Mouse (Mus musculus) 3T3-L1 (cell line): ENCODE results near the gene Ttc1.

Experiments
- DNase-seq: peaks from one replicate; pipeline ENCODE4 v3.0.0-alpha.2; 2015; ENCODE audit warnings: low read depth, low spot score

Gene Ttc1

DNA sequence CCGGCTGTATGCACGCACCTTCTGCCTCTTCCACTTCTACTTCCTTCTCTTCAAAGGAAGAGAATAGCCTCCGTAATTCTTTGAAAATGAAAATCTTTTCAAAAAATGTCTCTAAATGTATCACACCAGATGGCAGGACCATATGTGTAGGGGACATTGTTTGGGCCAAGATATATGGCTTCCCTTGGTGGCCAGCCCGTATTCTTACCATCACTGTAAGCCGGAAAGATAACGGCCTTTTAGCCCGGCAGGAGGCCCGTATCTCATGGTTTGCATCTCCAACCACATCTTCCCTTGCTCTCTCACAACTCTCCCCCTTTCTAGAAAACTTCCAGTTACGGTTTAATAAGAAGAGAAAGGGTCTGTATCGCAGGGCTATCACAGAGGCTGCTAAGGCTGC is 42.1 kb downstream of the Ttc1 start:
- no peak for DNase-seq

DNA sequence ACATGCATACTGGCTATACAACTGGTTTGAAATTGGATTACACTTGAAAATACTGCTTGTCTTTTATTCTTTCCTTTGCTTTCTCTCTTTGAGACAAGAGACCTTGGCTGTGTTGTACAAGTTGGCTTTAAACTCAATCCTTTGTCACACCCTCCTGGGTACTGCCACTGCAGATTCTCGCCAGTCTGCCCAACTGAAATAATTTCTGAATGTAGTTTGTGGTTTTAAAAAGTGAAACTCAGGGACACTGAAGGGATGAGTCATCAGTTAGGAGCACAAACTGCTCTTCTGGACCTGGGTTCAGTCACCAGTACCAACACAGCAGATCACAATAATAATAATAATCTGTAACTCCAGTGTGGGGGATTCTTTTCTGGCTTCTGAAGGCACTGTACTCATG is 44.3 kb downstream of the Ttc1 start:
- peak; percentile 66 for DNase-seq

DNA sequence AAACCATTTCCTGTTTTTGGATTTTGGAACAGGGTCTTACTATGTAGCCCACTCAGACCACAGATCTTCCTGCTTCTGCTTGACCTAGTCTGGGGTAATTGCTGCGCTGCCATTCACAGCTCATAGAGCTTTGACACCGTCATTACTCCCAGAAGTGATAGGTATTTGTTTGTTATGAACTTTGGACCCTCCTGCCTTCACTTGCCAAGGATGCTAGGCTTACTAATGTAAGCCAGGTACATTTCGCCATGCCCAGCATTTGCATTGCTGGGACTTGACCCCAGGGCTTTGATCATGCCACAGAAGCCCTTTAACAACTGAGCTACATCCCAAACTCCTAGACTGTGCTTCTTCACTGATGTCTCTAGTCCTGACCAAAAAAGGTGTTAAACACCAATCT is 47.5 kb downstream of the Ttc1 start:
- DNase-seq = no peak

DNA sequence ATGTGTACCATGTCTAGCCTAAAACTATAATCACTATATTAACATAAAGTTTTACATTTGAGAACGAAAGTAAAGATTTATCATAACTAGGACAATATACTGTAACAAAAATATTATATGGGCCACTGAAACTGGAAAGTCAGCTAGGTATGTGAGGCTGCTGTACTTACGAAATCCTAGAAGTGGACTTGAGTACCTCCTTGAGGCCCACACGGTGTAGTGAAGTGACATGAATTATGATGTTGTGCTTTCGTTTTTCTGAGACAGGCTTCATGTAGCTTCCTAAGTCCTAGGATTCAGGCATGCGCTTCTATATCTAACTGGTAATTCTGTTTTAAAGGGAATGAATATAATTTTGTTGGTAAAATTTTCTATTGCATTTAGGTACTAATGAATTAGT is 49.2 kb downstream of the Ttc1 start:
- peak; percentile 5 for DNase-seq

DNA sequence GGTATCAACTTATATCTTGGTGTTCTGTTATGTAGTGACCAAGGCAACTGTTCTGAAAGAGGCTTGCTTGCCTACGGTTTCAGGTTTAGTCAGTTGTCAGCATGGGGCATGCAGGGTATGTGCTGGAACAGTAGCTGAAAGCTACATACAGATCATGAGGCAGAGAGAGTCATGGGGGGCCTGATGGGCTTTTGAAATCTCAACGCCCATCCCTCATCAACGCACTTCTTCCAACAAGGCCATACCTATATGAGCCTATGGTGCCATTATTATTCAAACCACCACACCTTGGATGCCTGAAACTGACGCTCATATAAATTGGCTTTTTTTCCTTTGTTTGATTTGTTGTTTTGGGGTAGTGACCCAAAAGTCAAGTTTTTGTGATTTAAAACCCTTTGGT is 51.2 kb downstream of the Ttc1 start:
- no peak for DNase-seq

DNA sequence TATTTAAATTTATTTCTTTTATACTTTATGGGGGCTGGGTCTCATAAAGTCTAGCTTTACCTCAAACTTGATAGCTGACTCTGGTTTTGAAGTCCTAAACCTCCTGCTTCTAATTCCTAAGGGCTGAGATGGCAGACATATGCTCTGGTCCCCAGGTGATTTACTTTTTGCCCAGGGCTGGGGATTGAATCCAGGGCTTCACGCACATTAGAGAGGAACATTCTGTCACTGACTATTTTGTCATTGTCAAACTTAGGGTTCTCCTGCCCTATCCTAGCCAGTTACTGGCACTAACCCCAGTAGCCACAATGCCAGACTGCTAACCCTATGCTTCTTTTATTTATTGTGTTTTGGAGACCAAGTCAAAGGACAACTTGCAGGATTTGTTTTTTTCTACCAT is 59.0 kb downstream of the Ttc1 start:
- no peak for DNase-seq

DNA sequence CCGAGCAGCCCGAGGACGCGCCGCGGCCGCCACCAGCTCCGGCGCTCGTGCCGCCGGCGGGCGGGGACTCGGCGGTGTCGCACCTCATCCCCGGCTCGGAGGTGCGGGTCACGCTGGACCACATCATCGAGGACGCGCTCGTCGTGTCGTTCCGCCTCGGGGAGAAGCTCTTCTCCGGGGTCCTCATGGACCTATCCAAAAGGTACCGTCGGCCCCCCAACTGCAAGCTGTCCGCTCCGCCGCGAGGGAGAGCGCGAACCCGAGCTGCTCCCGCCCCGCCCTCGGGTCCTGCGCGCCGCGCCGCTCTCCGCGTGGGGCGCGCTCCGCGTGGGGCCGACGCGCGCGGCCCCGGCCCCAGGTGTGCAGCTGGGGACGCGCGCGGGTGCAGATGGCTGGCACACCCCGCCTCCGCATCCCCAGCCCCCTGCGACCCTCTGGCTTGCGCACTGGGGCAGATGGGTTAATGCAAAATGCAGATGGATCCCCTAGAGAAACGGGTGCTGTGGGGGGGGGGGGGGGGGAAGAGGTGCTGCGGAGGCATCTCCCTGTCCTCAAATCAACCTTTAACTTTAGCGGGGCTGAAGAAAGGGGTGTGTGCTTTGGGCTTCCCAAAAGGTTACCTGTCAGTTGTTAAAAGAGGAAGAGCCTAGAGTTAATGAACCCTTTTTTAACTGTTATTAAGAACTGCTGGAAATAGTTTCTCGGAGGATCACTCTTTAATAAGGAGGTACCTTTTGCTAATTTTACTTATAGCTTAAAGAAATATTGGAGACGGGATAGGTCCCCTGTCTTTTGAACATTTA is 65.2 kb downstream of the Ttc1 start:
- DNase-seq = peak; percentile 10

DNA sequence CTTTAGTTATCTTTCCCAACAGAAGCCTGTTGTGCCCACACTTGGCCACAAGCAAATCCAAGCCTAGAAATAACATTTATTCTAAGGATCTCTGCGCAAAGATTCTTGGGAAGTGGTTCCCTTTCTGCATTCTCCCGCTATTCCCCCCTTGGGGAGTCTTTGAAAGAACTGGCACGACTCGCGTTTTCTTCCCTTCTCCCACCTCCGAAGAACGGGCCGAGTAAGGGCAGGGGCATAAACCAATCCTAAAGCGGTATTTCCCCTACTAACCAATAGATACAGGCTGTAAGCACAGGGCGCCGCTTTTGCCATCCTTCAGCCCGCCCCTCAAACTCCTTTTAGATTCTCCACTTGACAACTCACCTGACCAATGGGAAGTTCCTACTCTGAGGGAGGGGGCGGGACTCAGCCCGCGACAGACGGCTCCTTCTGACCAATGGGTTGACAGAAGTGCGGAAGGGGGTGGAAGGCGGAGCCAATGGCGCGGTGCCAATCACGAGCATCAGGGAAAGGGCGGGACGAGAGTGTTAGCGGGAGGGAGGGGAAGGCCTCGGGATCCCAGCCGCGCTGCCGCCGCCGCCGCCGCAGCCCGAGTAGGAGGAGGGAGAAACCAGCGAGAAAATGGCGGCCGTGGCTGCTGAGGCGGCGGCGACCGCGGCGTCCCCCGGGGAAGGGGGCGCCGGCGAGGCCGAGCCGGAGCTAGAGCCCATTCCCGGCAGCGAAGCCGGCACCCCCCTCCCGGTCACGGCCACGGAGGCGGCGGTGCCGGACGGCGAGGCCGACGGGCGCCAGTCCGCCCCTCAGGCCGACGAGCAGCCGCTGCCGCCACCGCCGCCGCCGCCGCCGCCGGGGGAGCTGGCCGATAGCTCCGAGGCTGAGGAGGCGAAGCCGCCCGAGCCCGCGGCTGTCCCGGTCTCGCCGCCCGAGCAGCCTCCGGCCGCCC is 66.1 kb downstream of the Ttc1 start, which contains the start of gene Pwwp2a:
Gene Pwwp2a, plus strand, starts transcription at position 527 of the 943 bp plus-strand sequence.
- DNase-seq = peak; percentile 99
